Mouse (Mus musculus) midbrain, embryonic 11.5 days (tissue): ENCODE data around the gene Zfp719. TPM values are rescaled to one million over a fixed set of nuclear protein-coding genes. Genes with fewer than 3 reads are reported as not detected.
A peak's percentile ranks its signal among the peaks of the same experiment; 100 is the strongest.

Experiments used
- ATAC-seq: fragments of 200-750 bp; cut with Nextera tagmentation; 2 replicates; pipeline ENCODE4 v1.8.0; 2017; ENCODE audit warnings: moderate TSS enrichment, moderate library complexity; ENCODE audit not compliant: low FRiP score
- DNase-seq: peaks from one replicate; pipeline ENCODE4 v3.0.0; 2015; ENCODE audit warnings: low spot score; ENCODE audit errors: missing footprints
- H3K27ac ChIP-seq: fragments of 300-500 bp; sonication (generic); 2 replicates; pipeline ENCODE4 v1.5.1; 2014; ENCODE audit warnings: low read depth, low read length
- H3K27me3 ChIP-seq: fragments of 300-500 bp; sonication (generic); 2 replicates; pipeline ENCODE4 v1.6.1; 2014; ENCODE audit warnings: mild to moderate bottlenecking, low read length, moderate library complexity, mixed read lengths; ENCODE audit not compliant: control insufficient read depth, insufficient read depth
- H3K36me3 ChIP-seq: fragments of 300-500 bp; sonication (generic); 2 replicates; pipeline ENCODE4 v1.6.1; 2014; ENCODE audit warnings: mild to moderate bottlenecking, low read length, moderate library complexity, mixed read lengths; ENCODE audit not compliant: control insufficient read depth, insufficient read depth
- H3K4me1 ChIP-seq: fragments of 300-500 bp; sonication (generic); 2 replicates; pipeline ENCODE4 v1.6.1; 2014; ENCODE audit warnings: low read length; ENCODE audit not compliant: control insufficient read depth, insufficient read depth
- H3K4me2 ChIP-seq: fragments of 300-500 bp; sonication (generic); 2 replicates; pipeline ENCODE4 v1.6.1; 2014; ENCODE audit warnings: mild to moderate bottlenecking, moderate library complexity
- H3K4me3 ChIP-seq: fragments of 300-500 bp; sonication (generic); 2 replicates; pipeline ENCODE4 v1.5.1; 2014; ENCODE audit warnings: low read depth, low read length
- H3K9ac ChIP-seq: fragments of 300-500 bp; sonication (generic); 2 replicates; pipeline ENCODE4 v1.6.1; 2014; ENCODE audit warnings: low read length
- H3K9me3 ChIP-seq: fragments of 300-500 bp; sonication (generic); 2 replicates; pipeline ENCODE4 v1.6.1; 2016; ENCODE audit warnings: low read length; ENCODE audit not compliant: control insufficient read depth
- WGBS: fragments of 180-500 bp; shearing (Covaris S2); extraction: QIAGEN DNeasy Blood & Tissue Kit; methylation state at CpG from one replicate; pipeline ENCODE4 v1.1.7; 2014; 5-methylcytosine and 5-hydroxymethylcytosine counted together
- polyA plus RNA-seq: library from polyadenylated mRNA; unstranded; fragments of >200 nt; fragmentation: Nextera tagmentation; extraction: Ambion mirVana; gene quantifications from 2 replicates; pipeline ENCODE4 v1.2.1, GENCODE M21; 2014

The Zfp719 gene
- polyA plus RNA-seq, 1 experiment from 2014 or later = 17.3 TPM

DNA sequence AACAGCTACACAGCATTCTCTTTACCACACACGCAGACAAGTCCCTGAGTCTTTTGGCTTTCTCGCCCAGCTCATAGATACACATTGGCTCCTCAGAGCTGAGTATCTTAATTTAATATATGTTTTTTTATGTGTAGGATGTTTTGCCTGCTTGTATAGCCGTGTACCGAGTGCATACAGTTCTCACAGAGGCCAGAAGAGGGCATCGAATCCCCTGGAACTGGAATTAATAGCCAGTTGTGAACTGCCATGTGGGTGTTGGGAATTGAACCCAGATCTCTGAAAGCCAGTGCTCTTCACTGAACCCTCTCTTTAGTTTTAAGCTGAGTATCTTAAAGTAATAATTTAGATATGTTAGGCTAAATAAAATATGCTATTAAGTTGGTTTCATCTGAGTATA lies 5.4 kb downstream of the Zfp719 start:
- H3K36me3 ChIP-seq = peaks cover 34% of the 10 kb centered on the region
- 94% methylated on average over 5 of the region's 5 CpGs for WGBS
- no peak overlapping the region for H3K4me3 ChIP-seq
- H3K4me2 ChIP-seq = no peak overlapping the region
- peaks cover 8% of the 10 kb centered on the region for H3K4me1 ChIP-seq
- no peaks in the 10 kb centered on the region for H3K27me3 ChIP-seq
- H3K9me3 ChIP-seq = no peaks in the 10 kb centered on the region
- H3K27ac ChIP-seq = no peak overlapping the region
- H3K9ac ChIP-seq = no peak overlapping the region
- no peak for ATAC-seq
- no peak for DNase-seq

DNA sequence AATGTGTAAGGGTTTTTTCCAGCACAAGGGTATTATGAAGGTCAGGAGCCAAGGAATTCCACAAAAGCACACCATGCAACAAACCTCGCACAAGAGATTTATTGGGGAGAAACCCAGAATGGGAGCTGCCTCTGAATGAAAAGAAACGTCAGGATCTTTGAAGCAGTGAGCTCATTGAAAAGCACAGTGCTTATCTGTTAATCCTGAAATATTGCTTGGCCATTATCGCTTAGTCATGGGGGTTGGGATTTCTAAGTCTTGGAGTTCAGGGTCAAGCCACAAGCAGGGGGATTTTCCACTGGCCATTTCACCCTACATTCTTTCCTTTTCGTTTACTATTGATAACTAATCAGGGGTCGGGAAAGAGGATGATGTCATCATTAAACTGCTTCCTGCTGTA lies 22.5 kb downstream of the Zfp719 start:
- Histone ChIP-seq H3K9ac (no peak overlapping the region), H3K27ac (no peak overlapping the region), H3K4me2 (no peak overlapping the region), H3K36me3 (no peaks in the 10 kb centered on the region), H3K4me1 (peaks cover 11% of the 10 kb centered on the region), H3K9me3 (no peaks in the 10 kb centered on the region), H3K27me3 (no peaks in the 10 kb centered on the region), H3K4me3 (no peak overlapping the region)
- ATAC-seq = 0 out of 2 replicates have a peak, but pooled peaks have one; percentile 8
- 18% methylated on average over 5 of the region's 5 CpGs for WGBS
- no peak for DNase-seq

DNA sequence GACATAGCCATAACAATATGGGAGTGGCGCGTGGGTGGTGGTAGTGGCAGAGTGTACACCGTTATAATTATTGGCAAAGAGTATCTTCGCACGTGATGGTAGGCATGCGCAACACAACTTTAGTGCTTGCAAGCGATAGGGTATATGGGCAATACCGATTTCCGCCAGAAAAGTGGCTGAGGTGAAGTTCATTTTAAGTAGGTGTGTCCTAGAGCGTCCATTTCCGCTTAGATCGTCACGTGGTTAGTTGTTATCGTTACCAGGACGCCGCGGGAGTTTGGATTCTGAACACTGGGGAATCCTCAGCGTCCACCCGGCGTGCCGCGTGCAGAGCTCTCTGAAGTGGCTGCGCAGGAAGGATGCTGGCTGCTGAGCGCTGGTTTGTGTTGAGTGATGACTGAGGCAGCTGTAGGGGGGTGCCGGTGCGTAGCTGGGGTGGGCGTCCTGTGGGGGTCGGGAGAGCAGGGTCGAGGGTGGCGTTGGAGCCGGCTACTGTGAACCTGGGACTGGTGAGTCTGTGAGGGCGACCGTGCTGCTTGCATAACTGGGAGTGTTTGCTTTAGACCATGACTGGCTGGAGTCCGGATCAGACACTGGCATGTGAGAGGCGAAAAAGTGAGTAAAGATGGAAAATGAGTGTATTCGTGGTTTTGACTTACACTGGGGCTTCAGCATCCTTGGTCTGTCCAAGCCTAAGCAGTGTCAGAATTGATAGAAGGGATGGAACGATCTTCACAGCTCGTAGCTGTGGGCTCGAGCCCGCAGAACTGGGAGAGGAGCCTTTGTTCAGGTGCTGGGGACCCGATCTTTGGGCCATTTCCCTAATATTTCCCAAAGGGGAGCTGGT lies 27.7 kb downstream of the Zfp719 start, which contains the start of gene Zfp819:
Gene Zfp819 (plus strand): TSS at position 274 of the 847 bp plus-strand sequence.
- ATAC-seq = peak; percentile 86
- Histone ChIP-seq H3K4me1 (peaks cover 10% of the 10 kb centered on the region), H3K36me3 (no peaks in the 10 kb centered on the region), H3K9me3 (no peaks in the 10 kb centered on the region), H3K27me3 (no peaks in the 10 kb centered on the region), H3K27ac (no peak within 1 kb of the TSS), H3K4me2 (peak within 1 kb of the TSS; percentile 77), H3K9ac (peak within 1 kb of the TSS; percentile 53), H3K4me3 (peak within 1 kb of the TSS; percentile 43)
- peak; percentile 95 for DNase-seq
- 15% methylated on average over 41 of the region's 41 CpGs for WGBS

DNA sequence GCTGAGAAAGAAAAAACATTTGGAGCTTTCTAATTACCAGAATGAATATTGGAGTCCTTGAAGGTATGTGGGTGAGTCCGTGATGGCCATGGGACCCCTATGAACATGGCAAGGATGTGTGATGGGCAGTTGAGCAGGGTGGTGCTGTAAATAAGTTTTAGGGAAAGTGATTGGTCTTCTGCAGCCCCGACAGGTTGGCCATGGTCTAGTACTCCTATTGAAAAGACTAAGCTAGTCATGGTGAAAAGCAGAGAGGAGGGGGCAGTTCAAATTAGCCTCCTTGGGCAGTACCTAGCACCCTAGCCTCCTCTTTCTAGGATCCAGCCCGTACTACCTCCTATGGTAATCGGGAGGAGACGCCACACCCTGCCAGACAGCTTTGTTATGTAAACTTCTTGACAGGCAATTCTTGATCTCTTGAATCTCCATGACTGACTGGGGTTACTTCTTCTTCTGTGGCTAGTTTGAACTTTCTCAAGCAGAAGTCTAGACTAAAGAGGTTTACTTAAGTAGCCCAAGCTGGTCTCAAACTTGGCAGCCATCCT lies 28.4 kb downstream of the Zfp719 start:
- peaks cover 4% of the 10 kb centered on the region; the same call in 1 of the 2 replicates for H3K4me1 ChIP-seq
- WGBS = 51% methylated on average over 5 of the region's 5 CpGs
- peak overlapping the region; percentile 77 for H3K4me2 ChIP-seq
- H3K27me3 ChIP-seq = no peaks in the 10 kb centered on the region
- no peaks in the 10 kb centered on the region for H3K9me3 ChIP-seq
- H3K36me3 ChIP-seq = no peaks in the 10 kb centered on the region
- ATAC-seq = no peak
- H3K4me3 ChIP-seq = no peak overlapping the region
- DNase-seq = no peak
- H3K9ac ChIP-seq = peak overlapping the region; percentile 53; the same call in 1 of the 2 replicates
- no peak overlapping the region for H3K27ac ChIP-seq

DNA sequence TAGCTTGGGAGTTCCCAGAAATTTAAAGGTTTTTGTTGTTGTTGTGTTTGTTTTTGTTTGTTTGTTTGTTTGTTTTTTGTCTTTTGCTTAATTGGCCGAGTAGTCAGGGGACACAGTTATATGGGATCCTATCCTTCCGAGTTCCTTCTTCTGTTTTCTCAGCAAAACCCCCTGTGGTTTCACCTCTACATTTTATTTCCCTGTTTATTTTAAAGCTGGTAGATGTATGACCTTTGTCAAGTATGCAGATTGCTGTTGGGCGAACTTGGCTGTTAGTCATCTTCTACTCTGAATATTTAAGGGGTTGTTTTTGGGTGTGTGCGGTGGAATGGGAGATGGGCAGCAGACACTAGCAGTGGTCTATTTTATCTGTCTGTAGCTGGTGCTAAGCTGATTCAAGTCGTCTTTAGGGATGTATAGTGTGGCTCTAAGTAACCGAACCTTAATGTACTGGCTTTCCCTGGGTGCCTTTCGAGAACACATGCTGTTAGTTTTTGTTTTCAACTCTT lies 29.0 kb downstream of the Zfp719 start:
- WGBS = 80% methylated on average over 7 of the region's 7 CpGs
- ATAC-seq (no peak), DNase-seq (no peak)
- Histone ChIP-seq H3K9ac (no peak overlapping the region), H3K4me3 (no peak overlapping the region), H3K36me3 (no peaks in the 10 kb centered on the region), H3K4me2 (no peak overlapping the region), H3K9me3 (no peaks in the 10 kb centered on the region), H3K27ac (no peak overlapping the region), H3K4me1 (peaks cover 4% of the 10 kb centered on the region; the same call in 1 of the 2 replicates), H3K27me3 (no peaks in the 10 kb centered on the region)

DNA sequence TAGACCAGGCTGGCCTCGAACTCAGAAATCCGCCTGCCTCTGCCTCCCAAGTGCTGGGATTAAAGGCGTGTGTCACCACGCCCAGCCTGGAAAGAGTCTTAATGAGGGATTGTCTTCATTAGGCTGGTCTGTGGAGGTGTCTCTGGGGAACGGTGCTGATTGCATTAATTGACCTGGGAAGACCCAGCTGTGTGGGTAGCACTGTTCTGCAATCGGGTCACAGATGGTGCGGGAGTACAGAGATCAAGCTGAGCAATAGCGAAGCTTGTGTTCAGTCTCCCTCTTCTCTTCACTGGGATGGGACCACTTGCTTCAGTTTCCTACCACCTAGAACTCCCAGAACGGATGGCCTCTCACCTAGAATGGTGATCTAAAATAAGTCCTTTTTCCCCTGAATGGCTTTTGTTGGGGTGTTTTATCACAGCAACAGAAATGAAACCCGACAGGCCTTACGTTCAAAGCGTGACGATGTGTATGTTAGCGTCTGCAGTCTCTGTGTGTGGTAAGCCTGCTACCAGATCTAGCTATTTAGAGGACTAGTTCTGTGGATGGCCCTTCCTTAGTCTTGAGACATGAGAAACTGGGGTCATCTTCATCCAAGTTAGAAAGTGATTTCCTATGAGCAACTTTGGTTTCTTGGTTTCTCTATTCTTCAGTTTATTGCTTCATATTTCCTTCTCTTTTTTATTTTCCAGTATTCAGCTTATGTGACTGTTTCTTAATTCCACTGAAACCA lies 34.6 kb downstream of the Zfp719 start:
- Histone ChIP-seq H3K9me3 (no peaks in the 10 kb centered on the region), H3K4me3 (no peak overlapping the region), H3K4me2 (no peak overlapping the region), H3K36me3 (no peaks in the 10 kb centered on the region), H3K4me1 (no peaks in the 10 kb centered on the region), H3K9ac (no peak overlapping the region), H3K27me3 (no peaks in the 10 kb centered on the region), H3K27ac (no peak overlapping the region)
- no peak for DNase-seq
- 90% methylated on average over 14 of the region's 14 CpGs for WGBS
- no peak for ATAC-seq

DNA sequence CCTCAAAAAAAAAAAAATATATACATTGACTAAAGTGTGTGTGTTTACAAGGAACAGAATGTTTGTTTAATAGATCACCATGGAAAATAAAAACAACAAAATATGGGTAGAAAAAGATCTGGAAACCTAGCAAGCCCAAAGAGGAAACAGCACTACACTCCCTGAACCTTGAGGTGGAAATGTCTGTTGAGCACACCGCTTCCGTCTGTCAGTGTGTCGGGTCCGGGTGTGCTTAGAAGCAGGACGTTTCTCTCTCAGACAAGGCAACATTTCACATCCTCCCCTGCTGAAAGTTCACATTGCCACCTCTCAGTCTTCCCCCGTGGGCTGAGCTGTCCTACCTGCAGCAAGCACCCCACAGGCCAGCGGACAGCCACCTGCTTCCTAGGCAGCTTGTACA lies 43.5 kb downstream of the Zfp719 start:
- no peak overlapping the region for H3K4me3 ChIP-seq
- H3K27ac ChIP-seq = no peak overlapping the region
- no peaks in the 10 kb centered on the region for H3K36me3 ChIP-seq
- WGBS = 79% methylated on average over 7 of the region's 7 CpGs
- H3K9ac ChIP-seq = no peak overlapping the region
- no peak for ATAC-seq
- H3K4me2 ChIP-seq = no peak overlapping the region
- no peaks in the 10 kb centered on the region for H3K9me3 ChIP-seq
- no peaks in the 10 kb centered on the region for H3K4me1 ChIP-seq
- no peak for DNase-seq
- no peaks in the 10 kb centered on the region for H3K27me3 ChIP-seq

DNA sequence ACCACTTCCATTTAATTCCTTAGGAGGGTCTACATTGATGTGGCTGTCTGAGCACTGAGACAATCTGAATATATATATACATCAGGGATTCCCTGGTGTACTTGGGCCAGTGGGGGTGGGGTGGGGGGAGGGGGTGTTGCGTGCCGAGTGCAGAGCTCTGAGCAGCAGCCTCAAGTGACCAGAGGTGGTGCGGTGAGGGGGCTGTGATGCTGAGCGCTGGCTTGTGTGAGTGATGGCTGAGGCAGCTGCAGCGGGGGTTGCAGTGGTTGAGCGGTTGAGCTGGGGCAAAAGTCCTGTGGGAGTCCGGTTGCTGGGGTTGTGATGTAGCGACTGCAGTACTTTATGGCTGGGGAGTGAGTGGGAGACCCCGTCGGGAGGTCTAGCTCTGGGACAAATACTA lies 44.4 kb downstream of the Zfp719 start:
- peak; percentile 59; the same call in 1 of the 2 replicates for ATAC-seq
- no peak overlapping the region for H3K4me2 ChIP-seq
- 17% methylated on average over 10 of the region's 10 CpGs for WGBS

More for the DNA sequence above, 44.4 kb downstream of the Zfp719 start:
- Histone ChIP-seq H3K4me1 (no peaks in the 10 kb centered on the region), H3K36me3 (no peaks in the 10 kb centered on the region), H3K27me3 (no peaks in the 10 kb centered on the region), H3K9ac (no peak overlapping the region), H3K27ac (no peak overlapping the region), H3K4me3 (no peak overlapping the region), H3K9me3 (no peaks in the 10 kb centered on the region)
- no peak for DNase-seq
